In genomic region chr11:50589060-50589459, GRCm38 (mm10) we compare ENCODE assay signal across 9 mouse cellular contexts. TPM values are rescaled to one million over a fixed set of nuclear protein-coding genes. Genes with fewer than 3 reads are reported as not detected.
DNase-seq lines count a peak whose midpoint lies in the region; ATAC-seq and TF ChIP-seq lines count a peak whose summit lies in the region.
"Had no signal": no experiment of that assay in that cellular context is flagged by ENCODE, and none has a peak within 500 bp of the region (broad histone marks: within the 10 kb centered on the region; RNA-seq: fewer than 3 reads in every experiment).

No protein-coding gene starts in this region.

- ATAC-seq in heart, embryonic 12.5 days (ENCODE audit: insufficient number of reproducible peaks, low FRiP score): no peak
- no peak for ATAC-seq in midbrain, embryonic 14.5 days (ENCODE audit: low FRiP score, low TSS enrichment)
- no peak for ATAC-seq in midbrain, embryonic 13.5 days

- H3K27me3 ChIP-seq in heart, embryonic 12.5 days (replicated peaks): peaks cover 9% of the 10 kb centered on the region
- H3K27me3 ChIP-seq in midbrain, embryonic 14.5 days (ENCODE audit: control insufficient read depth, insufficient read depth, low read length): no peaks in the 10 kb centered on the region
- no peaks in the 10 kb centered on the region for H3K27me3 ChIP-seq in midbrain, embryonic 13.5 days

- no peaks in the 10 kb centered on the region for H3K36me3 ChIP-seq in heart, embryonic 12.5 days
- no peaks in the 10 kb centered on the region for H3K36me3 ChIP-seq in midbrain, embryonic 14.5 days (ENCODE audit: control insufficient read depth, insufficient read depth, low read length)
- no peaks in the 10 kb centered on the region for H3K36me3 ChIP-seq in midbrain, embryonic 13.5 days

- no peak overlapping the region for H3K4me3 ChIP-seq in heart, embryonic 12.5 days
- H3K4me3 ChIP-seq in midbrain, embryonic 14.5 days (replicated peaks; ENCODE audit: low read depth, low read length): no peak overlapping the region
- H3K4me3 ChIP-seq in midbrain, embryonic 13.5 days (replicated peaks): no peak overlapping the region
- H3K4me3 ChIP-seq in bone marrow macrophage, adult 2 months (ENCODE audit: insufficient read depth, low read length): no peak overlapping the region

- no peak overlapping the region for H3K27ac ChIP-seq in heart, embryonic 12.5 days (ENCODE audit: poor library complexity, severe bottlenecking)
- no peak overlapping the region for H3K27ac ChIP-seq in midbrain, embryonic 14.5 days (replicated peaks; ENCODE audit: low read depth, low read length)
- no peak overlapping the region for H3K27ac ChIP-seq in midbrain, embryonic 13.5 days
- H3K27ac ChIP-seq in bone marrow macrophage, adult 2 months (ENCODE audit: insufficient read depth, low read depth, low read length): no peak overlapping the region
- H3K27ac ChIP-seq: macrophage had no signal

- no peak for TF ChIP-seq POLR2A in bone marrow macrophage, adult 2 months (IDR thresholded peaks at IDR 0.05; ENCODE audit: borderline replicate concordance, low read depth, low read length)

- DNase-seq in heart, adult 11 months: peak; percentile 87
- peak; percentile 59 for DNase-seq in midbrain, embryonic 14.5 days
- DNase-seq in heart, postnatal 4 days: peak; percentile 73
- DNase-seq in retina, embryonic 14.5 days (ENCODE audit: low spot score): peak; percentile 76
- no peak for DNase-seq in right cerebral cortex, postnatal 25 days

- H3K4me1 ChIP-seq in heart, embryonic 12.5 days (replicated peaks): no peaks in the 10 kb centered on the region
- H3K4me1 ChIP-seq in midbrain, embryonic 14.5 days (ENCODE audit: control insufficient read depth, insufficient read depth, low read length): no peaks in the 10 kb centered on the region
- no peaks in the 10 kb centered on the region for H3K4me1 ChIP-seq in midbrain, embryonic 13.5 days (replicated peaks)
- H3K4me1 ChIP-seq in bone marrow macrophage, adult 2 months (ENCODE audit: control insufficient read depth, insufficient read depth, low read length): no peaks in the 10 kb centered on the region

- no peak overlapping the region for H3K9ac ChIP-seq in heart, embryonic 12.5 days
- no peak overlapping the region for H3K9ac ChIP-seq in midbrain, embryonic 14.5 days (replicated peaks; ENCODE audit: low read length)
- H3K9ac ChIP-seq in midbrain, embryonic 13.5 days (replicated peaks): no peak overlapping the region

- TF ChIP-seq CTCF in bone marrow macrophage, adult 2 months (IDR thresholded peaks at IDR 0.05; ENCODE audit: low read depth, low read length): peak; percentile 79

- 44% methylated on average over 11 of the region's 11 CpGs for WGBS in heart, embryonic 12.5 days
- 39% methylated on average over 11 of the region's 11 CpGs for WGBS in midbrain, embryonic 14.5 days
- 40% methylated on average over 11 of the region's 11 CpGs for whole genome bisulfite sequencing in midbrain, embryonic 13.5 days

- no peak overlapping the region for H3K4me2 ChIP-seq in heart, embryonic 12.5 days
- H3K4me2 ChIP-seq in midbrain, embryonic 14.5 days (ENCODE audit: low read length): no peak overlapping the region
- H3K4me2 ChIP-seq in midbrain, embryonic 13.5 days (replicated peaks): no peak overlapping the region

- H3K9me3 ChIP-seq in heart, embryonic 12.5 days (replicated peaks): peaks cover 3% of the 10 kb centered on the region; the same call in 1 of the 2 replicates
- H3K9me3 ChIP-seq in midbrain, embryonic 14.5 days (ENCODE audit: control insufficient read depth, low read length): no peaks in the 10 kb centered on the region
- H3K9me3 ChIP-seq in midbrain, embryonic 13.5 days: no peaks in the 10 kb centered on the region

RNA-seq across cellular contexts. Expression of gene Adamts2, which starts 12.8 kb away (rescaled TPM):
- polyA plus RNA-seq in heart, embryonic 12.5 days (2016; fragmentation: Nextera tagmentation; extraction: Ambion mirVana): 7.4 and 7.5 TPM in 2 replicates
- polyA plus RNA-seq in midbrain, embryonic 14.5 days (2014; fragmentation: Nextera tagmentation; extraction: Ambion mirVana): 2.7 and 3.4 TPM in 2 replicates
- polyA plus RNA-seq in midbrain, embryonic 13.5 days (2015; fragmentation: Nextera tagmentation; extraction: Ambion mirVana): 1.6 and 1.9 TPM in 2 replicates
- 0.36 and 1.0 TPM in 2 replicates for polyA plus RNA-seq in bone marrow macrophage, adult 2 months (2012; ENCODE audit: insufficient read depth, insufficient read length, missing spikeins)
- total RNA-seq in heart, postnatal 4 days (2021): 10 to 100 TPM; 28.5 to 32.0 TPM
- polyA plus RNA-seq: macrophage had no signal
